Mouse (Mus musculus): Measurements from ENCODE around the gene Ncbp3. TPM values are rescaled to one million over a fixed set of nuclear protein-coding genes. Genes with fewer than 3 reads are reported as not detected.

Gene Ncbp3
- polyA plus RNA-seq, 1 experiment: 2.7 TPM

- no peak overlapping the region for H3K27ac ChIP-seq (replicated peaks; ENCODE audit: low read depth, low read length)
- no peaks in the 10 kb centered on the region for H3K4me1 ChIP-seq (ENCODE audit: control insufficient read depth, insufficient read depth, insufficient read length, low read length)
- H3K4me3 ChIP-seq (ENCODE audit: insufficient read depth, low read depth, low read length): no peak overlapping the region
These were observed 85.4 kb downstream of the Ncbp3 start for GRCm38 (mm10) chr11:73132999-73133398.

- Histone ChIP-seq H3K27ac (replicated peaks; ENCODE audit: low read depth, low read length) (no peak overlapping the region), H3K4me3 (ENCODE audit: insufficient read depth, low read depth, low read length) (no peak overlapping the region), H3K4me1 (ENCODE audit: control insufficient read depth, insufficient read depth, insufficient read length, low read length) (no peaks in the 10 kb centered on the region)
These were observed 86.6 kb downstream of the Ncbp3 start for GRCm38 (mm10) chr11:73134222-73134621.

DNA sequence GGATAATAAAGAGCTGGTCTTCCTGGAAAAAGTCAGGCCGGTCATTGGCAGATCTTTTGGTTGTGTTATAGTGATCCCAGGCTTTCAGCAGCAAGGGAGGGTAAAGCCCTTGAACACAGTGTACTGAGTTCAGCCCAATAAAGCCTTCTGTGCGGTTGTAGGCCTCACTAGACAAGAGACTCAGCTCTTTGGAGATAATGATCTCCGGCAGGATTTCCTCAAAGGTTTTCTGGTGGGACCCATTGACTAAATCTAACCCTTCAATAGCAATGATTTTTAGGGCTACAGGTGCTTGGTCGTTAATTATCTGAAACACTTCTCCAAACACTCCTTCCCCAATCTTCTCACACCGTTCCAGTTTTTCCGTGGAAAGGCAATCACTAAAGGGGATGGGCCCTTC lies 89.0 kb downstream of the Ncbp3 start:
- H3K27ac ChIP-seq (replicated peaks; ENCODE audit: low read depth, low read length): no peak overlapping the region
- no peaks in the 10 kb centered on the region for H3K4me1 ChIP-seq (ENCODE audit: control insufficient read depth, insufficient read depth, insufficient read length, low read length)
- peak overlapping the region; percentile 80 for H3K4me3 ChIP-seq (ENCODE audit: insufficient read depth, low read depth, low read length)

DNA sequence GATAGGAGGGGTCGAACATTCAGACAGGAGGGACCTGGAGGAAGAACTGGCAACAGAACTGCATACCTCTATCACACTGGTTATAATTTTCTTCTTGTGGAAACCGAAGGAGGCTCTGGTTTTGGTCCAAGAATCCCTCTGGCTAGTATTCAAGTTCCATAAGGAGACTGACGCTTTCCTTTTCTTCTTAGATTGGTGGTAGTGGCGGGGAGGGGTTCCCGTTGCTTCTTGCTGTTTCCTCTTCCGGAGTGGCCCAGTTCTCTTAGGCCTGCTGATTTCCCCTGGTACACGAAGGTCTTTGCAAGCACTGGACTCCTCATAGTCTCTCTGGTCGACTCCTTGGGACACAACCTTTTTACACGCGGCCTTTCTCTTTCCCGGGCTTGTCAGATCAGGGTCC lies 89.5 kb downstream of the Ncbp3 start:
- Histone ChIP-seq H3K27ac (replicated peaks; ENCODE audit: low read depth, low read length) (no peak overlapping the region), H3K4me3 (ENCODE audit: insufficient read depth, low read depth, low read length) (peak overlapping the region; percentile 80), H3K4me1 (ENCODE audit: control insufficient read depth, insufficient read depth, insufficient read length, low read length) (no peaks in the 10 kb centered on the region)

GRCm38 (mm10) chr11:73137591-73138501 lies 90.3 kb downstream of the Ncbp3 start, which contains the start of gene Haspin:
Gene Haspin, minus strand, starts transcription at chr11:73138294.
- Histone ChIP-seq H3K4me3 (ENCODE audit: insufficient read depth, low read depth, low read length) (peak within 1 kb of the TSS; percentile 80), H3K4me1 (ENCODE audit: control insufficient read depth, insufficient read depth, insufficient read length, low read length) (no peaks in the 10 kb centered on the region), H3K27ac (replicated peaks; ENCODE audit: low read depth, low read length) (no peak within 1 kb of the TSS)

Other genes starting within 250 kb of the Ncbp3 start
- gene Atp2a3, start 86.6 kb upstream of the Ncbp3 start, polyA plus RNA-seq (2012; ENCODE audit: insufficient read depth, insufficient read length, missing spikeins): 2.6 and 4.3 TPM in 2 replicates
- 0.40 and 1.9 TPM in 2 replicates for gene P2rx1, start 48.7 kb upstream of the Ncbp3 start, polyA plus RNA-seq (2012; ENCODE audit: insufficient read depth, insufficient read length, missing spikeins)
- gene Camkk1, start 28.8 kb upstream of the Ncbp3 start, polyA plus RNA-seq (2012; ENCODE audit: insufficient read depth, insufficient read length, missing spikeins): not detected in 2 replicates
- 1.8 and 2.4 TPM in 2 replicates for gene Itgae, start 42.8 kb downstream of the Ncbp3 start, polyA plus RNA-seq (2012; ENCODE audit: insufficient read depth, insufficient read length, missing spikeins)
- not detected in 2 replicates for gene Haspin, start 90.5 kb downstream of the Ncbp3 start, polyA plus RNA-seq (2012; ENCODE audit: insufficient read depth, insufficient read length, missing spikeins)
- 53.6 and 85.8 TPM in 2 replicates for gene P2rx5, start 112.6 kb downstream of the Ncbp3 start, polyA plus RNA-seq (2012; ENCODE audit: insufficient read depth, insufficient read length, missing spikeins)
- gene Emc6, start 129.3 kb downstream of the Ncbp3 start, polyA plus RNA-seq (2012; ENCODE audit: insufficient read depth, insufficient read length, missing spikeins): 183 and 237 TPM in 2 replicates
- gene Tax1bp3, start 129.3 kb downstream of the Ncbp3 start, polyA plus RNA-seq (2012; ENCODE audit: insufficient read depth, insufficient read length, missing spikeins): 70.9 and 105 TPM in 2 replicates
- gene Ctns, start 151.3 kb downstream of the Ncbp3 start, polyA plus RNA-seq (2012; ENCODE audit: insufficient read depth, insufficient read length, missing spikeins): 8.8 TPM in 2 replicates
- gene Shpk, start 151.7 kb downstream of the Ncbp3 start, polyA plus RNA-seq (2012; ENCODE audit: insufficient read depth, insufficient read length, missing spikeins): 8.2 and 9.1 TPM in 2 replicates
- 0.33 and 0.75 TPM in 2 replicates for gene Trpv1, start 186.5 kb downstream of the Ncbp3 start, polyA plus RNA-seq (2012; ENCODE audit: insufficient read depth, insufficient read length, missing spikeins)
- not detected in 2 replicates for gene Trpv3, start 219.6 kb downstream of the Ncbp3 start, polyA plus RNA-seq (2012; ENCODE audit: insufficient read depth, insufficient read length, missing spikeins)

Data from brown adipose tissue, adult 24 weeks (tissue).